Mouse (Mus musculus) CH12.LX (cell line): Measurements from ENCODE around the gene Kif24.

Experiments
- BHLHE40 ChIP-seq: IDR thresholded peaks from 2 replicates; pipeline ENCODE4 v1.6.1; 2011; ENCODE audit warnings: mild to moderate bottlenecking, low read depth, low read length, improper control_type of control experiment
- CHD2 ChIP-seq: IDR thresholded peaks from 2 replicates; pipeline ENCODE4 v1.6.1; 2011; ENCODE audit warnings: low read length, improper control_type of control experiment
- CTCF ChIP-seq, 2 experiments: IDR thresholded peaks in 1 of 2; conservative IDR thresholded peaks in 1 of 2; 2 replicates each; pipeline ENCODE4 v1.5.1; 2011 to 2012; ENCODE audit warnings: low read depth in 2 of 2, low read length in 2 of 2, improper control_type of control experiment in 1 of 2, inconsistent platforms in 1 of 2, mild to moderate bottlenecking in 1 of 2, moderate library complexity in 1 of 2
- GABPA ChIP-seq: IDR thresholded peaks from 2 replicates; pipeline ENCODE4 v1.6.1; 2012; ENCODE audit warnings: low read depth, low read length, improper control_type of control experiment, inconsistent platforms; ENCODE audit not compliant: insufficient replicate concordance
- IRF4 ChIP-seq: IDR thresholded peaks from 2 replicates; pipeline ENCODE4 v1.6.1; 2014; ENCODE audit warnings: low read depth, mild to moderate bottlenecking, inconsistent platforms, low read length, improper control_type of control experiment
- JUND ChIP-seq: conservative IDR thresholded peaks from 2 replicates; pipeline ENCODE4 v1.6.1; 2011; ENCODE audit warnings: low read depth, low read length, improper control_type of control experiment
- KAT2A ChIP-seq: IDR thresholded peaks from 2 replicates; pipeline ENCODE4 v1.6.1; 2012; ENCODE audit warnings: low read length, improper control_type of control experiment, inconsistent platforms; ENCODE audit not compliant: insufficient replicate concordance
- MAFK ChIP-seq: IDR thresholded peaks from 2 replicates; pipeline ENCODE4 v1.6.1; 2011; ENCODE audit warnings: low read length, improper control_type of control experiment; ENCODE audit not compliant: insufficient replicate concordance
- MXI1 ChIP-seq: IDR thresholded peaks from 2 replicates; pipeline ENCODE4 v1.6.1; 2011; ENCODE audit warnings: mild to moderate bottlenecking, low read depth, low read length, improper control_type of control experiment
- RCOR1 ChIP-seq: conservative IDR thresholded peaks from 2 replicates; pipeline ENCODE4 v1.6.1; 2012; ENCODE audit warnings: low read depth, mild to moderate bottlenecking, inconsistent platforms, low read length, improper control_type of control experiment
- SIN3A ChIP-seq: IDR thresholded peaks from 2 replicates; pipeline ENCODE4 v1.6.1; 2012; ENCODE audit warnings: low read length, improper control_type of control experiment, inconsistent platforms
- ZKSCAN1 ChIP-seq: IDR thresholded peaks from 2 replicates; pipeline ENCODE4 v1.6.1; 2012; ENCODE audit warnings: low read depth, inconsistent platforms, low read length, improper control_type of control experiment, borderline replicate concordance

- no peak for TF ChIP-seq CTCF (conservative IDR thresholded peaks at IDR 0.05 in 1 of 2, IDR thresholded peaks at IDR 0.05 in 1 of 2; ENCODE audit: low read depth in 2 of 2, low read length in 2 of 2)
- no peak for TF ChIP-seq CHD2
- no peak for TF ChIP-seq RCOR1
- no peak for TF ChIP-seq BHLHE40
- TF ChIP-seq MAFK, result no peak
- TF ChIP-seq ZKSCAN1, result no peak
- no peak for TF ChIP-seq JUND
- TF ChIP-seq MXI1, result no peak
- no peak for TF ChIP-seq GABPA
- no peak for TF ChIP-seq IRF4
- no peak for TF ChIP-seq KAT2A
- TF ChIP-seq SIN3A, result no peak
These were observed 83.3 kb downstream of the Kif24 start for GRCm38 (mm10) chr4:41381213-41381950.
